Mouse (Mus musculus) induced T-regulatory cell, adult 2 months (primary cell): ENCODE results near the gene Trip4.
"Not testable (repeated sequence)": the region's sequence is repeated elsewhere in the genome, so short reads cannot be mapped to it uniquely, and the experiment has no call there.

Source experiments
- DNase-seq: peaks from one replicate; pipeline ENCODE4 v3.0.0-alpha.2; 2012; ENCODE audit warnings: low read depth

The Trip4 gene

DNA sequence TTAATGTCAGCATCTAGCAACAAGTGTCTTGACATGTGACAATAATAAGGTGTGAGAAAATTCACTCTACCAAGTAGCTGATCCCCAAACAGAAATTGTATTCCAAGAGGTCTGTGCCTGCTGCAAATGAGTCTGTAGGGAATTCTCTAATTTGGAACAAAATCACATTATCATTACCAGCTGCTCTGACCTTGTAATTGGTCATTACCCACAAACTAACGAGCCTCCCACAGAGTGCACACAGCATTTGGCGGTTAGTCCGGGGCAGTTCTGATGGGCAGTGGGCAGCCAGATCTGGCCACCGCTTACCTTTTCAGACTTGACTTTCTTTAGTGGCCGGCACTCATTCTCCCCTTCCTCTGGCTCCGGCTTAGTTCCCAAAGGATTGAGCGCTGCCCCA, 114.3 kb downstream of the Trip4 start:
- DNase-seq = no peak

DNA sequence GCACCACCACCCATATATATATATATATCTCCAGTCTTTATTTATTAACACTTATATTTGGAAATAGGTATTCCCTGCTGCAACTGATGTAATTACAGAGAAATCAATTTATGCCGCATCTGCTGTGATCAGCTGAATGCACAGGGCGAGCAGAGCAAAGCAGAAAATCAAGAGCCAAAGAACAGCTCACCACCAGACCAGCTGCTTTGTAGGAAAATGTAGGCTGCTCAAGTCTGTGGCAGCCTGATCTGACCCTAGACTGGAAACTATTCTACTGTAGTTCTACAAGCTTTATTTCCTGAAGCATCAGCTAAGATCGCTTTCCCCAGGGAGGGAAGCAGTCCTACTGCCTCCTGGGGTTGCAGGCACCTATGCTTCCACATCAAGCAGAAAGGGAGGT, 115.1 kb downstream of the Trip4 start:
- DNase-seq = no peak

DNA sequence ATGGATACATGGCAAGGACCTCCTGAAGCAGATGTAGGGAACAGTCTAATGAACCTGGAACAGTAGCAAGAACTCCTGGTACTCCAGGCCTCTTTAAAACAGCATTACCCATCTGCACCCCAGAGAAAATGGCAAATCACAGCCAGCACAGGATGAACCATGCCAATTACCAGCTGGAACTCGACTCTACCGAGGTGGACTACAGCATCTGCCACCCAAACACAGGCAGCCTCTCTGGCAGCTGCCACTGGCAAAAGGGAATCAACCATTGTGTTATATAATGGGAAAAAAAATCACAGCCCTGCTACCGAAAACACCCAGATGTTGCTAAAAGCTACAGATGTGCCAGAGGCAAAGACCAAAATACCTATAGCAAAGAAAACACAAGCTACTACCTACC, 115.5 kb downstream of the Trip4 start:
- no peak for DNase-seq

DNA sequence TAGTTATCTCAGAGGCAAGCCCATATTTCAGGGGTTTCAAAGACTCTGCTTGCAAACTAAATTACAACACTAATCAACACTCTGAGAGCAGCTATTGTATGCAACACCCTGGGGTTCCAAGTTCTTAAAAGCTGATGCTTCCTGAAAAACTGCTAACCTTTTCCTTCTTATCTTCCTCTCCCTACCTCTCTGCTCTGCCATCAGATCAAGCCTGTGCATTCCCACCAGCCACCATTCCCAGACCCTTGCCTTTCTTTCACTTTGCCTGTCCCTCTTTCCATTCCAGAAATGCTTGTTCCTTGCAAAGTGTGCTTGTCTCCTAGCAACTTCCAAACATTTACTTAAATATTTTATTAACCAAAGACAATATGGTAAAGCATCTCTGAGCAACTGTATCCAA, 116.7 kb downstream of the Trip4 start:
- DNase-seq = no peak

DNA sequence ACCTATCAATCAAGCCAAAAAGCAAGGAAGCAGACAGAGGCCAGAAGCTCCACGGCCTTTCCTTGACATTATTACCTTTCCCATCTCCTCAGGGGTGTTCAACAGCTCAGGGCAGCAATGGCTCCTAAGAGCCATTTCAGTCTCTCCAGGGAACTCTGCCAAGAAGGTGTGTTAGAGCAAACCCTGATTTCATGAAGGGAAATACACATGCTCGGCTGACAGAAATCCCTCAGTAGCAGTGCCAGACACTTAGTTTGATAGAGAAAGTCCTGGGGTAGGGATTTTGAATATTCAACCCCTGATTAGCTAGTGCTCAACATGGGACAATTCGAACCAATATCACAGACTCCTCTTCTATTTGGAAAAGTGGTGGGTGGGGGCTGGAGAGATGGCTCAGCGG, 117.5 kb downstream of the Trip4 start:
- no peak for DNase-seq

DNA sequence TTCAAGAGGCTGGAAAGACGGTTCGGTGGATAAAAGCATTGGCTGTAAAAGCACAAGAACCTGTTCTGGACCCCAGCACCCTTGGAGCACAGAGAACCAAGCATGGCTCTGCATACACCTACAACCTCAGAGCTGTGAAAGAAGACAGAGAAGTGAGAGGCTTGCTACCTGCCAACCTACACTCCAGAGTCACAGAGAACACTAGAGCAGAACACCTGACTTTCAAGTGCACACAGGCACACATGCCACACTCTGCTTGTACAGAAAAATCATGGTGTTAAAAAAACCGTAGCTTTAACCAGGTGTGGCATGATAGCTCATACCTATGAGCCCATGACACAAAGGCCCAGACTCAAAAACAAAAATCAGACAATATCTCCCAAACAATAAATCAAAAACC, 118.8 kb downstream of the Trip4 start:
- DNase-seq = no peak

DNA sequence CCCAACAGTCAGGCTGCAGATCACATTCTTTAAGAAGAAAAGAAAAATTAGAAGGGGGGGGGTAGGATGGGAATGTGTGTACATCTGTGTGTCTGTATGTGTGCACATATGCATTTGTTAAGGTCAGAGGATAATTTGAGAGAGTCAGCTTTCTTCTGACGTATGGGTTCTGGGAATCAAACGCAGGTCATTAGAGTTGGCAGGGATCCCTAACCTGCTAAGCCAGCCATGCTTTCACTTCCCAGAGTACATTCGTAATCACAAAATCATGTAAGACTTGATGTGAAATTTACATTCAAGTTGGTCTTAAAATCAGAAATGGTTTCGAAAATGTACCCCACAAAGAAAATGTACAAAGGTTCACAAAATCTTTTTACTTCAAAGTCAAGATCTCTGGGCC, 120.0 kb downstream of the Trip4 start:
- DNase-seq = no peak

DNA sequence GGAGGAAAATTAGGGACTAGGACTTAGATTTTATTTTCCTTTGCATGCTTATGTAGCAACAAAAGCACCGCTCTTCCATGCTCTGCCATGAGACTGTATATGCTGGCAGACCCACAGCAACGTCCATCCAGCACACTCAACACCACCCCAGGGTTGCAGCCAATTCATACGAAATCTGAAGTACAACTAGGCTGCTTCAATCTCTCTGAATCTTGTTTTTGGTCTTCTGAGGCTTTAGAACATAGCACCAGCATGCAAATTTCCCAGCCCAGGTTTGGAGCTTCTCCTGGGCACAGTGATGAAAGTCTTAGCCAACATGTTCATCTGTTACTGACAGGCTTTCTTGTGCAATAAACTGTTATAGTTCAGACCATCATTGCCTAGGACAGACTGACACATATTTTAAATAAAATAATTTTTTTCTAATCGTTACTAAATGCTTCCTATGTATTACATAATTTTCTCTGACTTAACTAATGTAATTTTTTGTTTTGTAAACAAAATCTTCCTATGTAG, 120.7 kb downstream of the Trip4 start:
- no peak for DNase-seq

DNA sequence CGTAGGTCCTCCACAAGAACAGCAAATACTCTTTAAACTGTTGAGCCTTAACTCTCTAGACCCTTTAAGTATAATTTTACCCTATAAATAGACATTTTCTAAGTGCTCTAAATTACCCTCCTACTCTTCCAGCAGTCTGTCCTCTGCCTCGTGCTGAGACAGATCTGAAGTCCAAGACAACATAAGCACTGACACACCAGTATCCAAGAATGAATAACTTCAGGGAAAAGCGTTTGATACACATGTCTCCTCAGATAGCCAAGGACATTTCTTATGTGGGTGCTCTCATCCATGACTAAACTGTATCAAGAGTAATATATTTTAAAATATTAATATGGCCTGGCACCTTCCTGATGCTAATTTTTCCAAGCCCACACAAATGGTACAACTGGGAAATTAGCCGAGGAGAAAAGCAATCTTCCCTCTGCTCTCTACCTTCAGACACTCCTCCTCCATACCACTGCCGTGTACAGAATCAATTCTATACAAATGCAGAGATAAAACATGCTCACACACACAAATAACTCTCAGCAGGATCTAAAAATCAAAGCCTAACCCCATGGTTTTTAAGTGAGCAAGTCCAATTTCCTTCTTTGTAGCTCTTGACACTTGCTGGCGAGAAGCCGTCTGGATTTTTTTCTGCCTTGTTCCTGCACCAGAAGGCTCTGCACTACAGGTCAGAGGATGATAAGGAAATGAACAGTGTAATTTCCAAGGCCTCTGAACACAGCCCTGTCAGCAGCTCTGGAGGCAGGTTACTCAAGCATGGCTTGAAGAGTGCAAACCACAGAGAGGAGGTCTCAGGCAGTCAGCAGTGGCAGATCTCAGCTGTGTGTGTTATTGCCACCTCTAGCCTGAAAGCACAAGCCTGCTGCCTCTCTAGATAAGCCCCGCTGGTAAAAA, 121.5 kb downstream of the Trip4 start:
- no peak for DNase-seq

DNA sequence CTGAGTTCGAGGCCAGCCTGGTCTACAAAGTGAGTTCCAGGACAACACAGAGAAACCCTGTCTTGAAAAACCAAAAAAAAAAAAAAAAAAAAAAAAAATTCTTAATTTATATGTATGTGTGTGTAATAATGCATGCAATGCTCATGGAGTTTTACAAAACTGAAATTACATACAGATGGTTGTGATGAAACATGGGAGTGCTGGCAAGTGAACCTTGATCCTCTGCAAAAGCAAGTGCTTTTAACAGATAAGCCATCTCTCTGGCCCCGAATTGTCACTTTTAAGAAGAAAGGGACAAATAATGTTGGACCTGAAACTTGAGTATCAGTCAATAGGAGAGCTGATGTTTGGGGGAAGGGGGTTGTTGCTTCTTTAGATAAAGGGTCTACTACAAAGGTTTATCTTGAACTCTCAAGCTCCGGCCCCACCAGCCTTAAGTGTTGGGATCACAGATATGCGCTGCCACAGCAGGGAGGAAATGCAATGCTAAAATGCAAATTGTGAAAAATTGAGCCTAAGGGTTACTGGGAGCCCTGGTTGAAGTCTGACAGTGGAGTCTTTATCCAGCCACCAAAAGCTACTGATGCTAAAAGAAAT, 122.7 kb downstream of the Trip4 start:
- DNase-seq = no peak

DNA sequence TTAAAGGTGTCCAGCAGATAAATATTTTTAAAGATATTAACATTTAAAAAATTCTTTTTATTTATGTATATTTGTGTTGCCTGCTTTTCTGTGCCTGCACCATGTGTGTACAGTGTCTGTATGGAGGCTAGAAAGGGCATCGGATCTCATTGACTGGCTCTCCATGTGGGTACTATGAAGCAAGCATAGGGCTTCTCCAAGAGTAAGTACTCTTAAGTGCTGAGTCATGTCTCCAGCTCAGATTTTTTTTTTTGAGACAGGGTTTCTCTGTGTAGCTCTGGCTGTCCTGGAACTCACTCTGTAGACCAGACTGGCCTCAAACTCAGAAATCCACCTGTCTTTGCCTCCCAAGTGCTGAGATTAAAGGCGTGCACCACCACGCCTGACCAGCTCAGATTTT, 129.0 kb downstream of the Trip4 start:
- not testable (repeated sequence) for DNase-seq
